Mouse (Mus musculus): Measurements from ENCODE around the gene Mpped2. TPM values are rescaled to one million over a fixed set of nuclear protein-coding genes. Genes with fewer than 3 reads are reported as not detected.

The Mpped2 gene
- polyA plus RNA-seq, 1 experiment from 2014 or later = 20.2 TPM

DNA sequence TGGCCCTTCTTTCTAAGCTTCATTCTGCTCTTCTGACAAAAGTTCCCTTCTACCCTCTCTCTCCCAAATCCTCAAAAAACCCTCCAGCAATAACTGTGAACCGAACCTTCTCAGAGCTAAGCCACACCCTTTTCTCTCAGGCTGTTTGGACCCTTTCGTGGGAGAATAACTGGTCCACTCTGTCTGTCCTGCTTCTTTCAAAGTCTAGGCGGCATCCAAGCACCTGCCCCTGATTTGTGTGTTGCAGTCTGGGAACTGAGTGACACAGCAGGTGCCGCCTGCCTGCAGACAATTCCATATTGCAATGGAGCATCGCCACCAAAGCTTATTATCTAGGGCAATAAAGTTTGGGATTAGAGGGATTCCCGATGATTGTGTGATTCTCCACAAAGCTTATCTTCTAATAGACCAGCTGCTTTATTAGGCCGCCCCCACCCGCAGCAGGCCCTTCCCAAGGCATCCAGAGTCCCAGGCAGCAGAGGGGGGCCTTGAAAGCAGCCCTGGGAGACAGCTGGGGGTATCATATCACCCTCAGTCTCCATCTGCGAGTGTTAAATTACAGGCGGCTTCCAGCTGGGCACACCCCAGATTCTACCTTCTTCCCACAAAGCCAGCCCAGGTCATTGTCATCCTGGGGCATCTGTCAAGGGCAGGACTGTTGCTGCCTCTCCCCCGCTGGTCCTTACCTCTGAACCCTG, 202.4 kb downstream of the Mpped2 start:
- H3K4me3 ChIP-seq (ENCODE audit: low read length) = no peak overlapping the region
- no peak overlapping the region for H3K9ac ChIP-seq (ENCODE audit: low read depth, low read length)
- no peak for ATAC-seq
- no peaks in the 10 kb centered on the region for H3K9me3 ChIP-seq (ENCODE audit: control insufficient read depth, low read length)
- H3K36me3 ChIP-seq (ENCODE audit: control insufficient read depth, insufficient read depth, low read length) = no peaks in the 10 kb centered on the region
- 25% methylated on average over 11 of the region's 11 CpGs for WGBS
- no peaks in the 10 kb centered on the region for H3K4me1 ChIP-seq (ENCODE audit: control insufficient read depth, insufficient read depth, low read length)
- H3K4me2 ChIP-seq (ENCODE audit: low read depth, low read length) = no peak overlapping the region
- H3K27ac ChIP-seq (ENCODE audit: low read length) = no peak overlapping the region
- H3K27me3 ChIP-seq (replicated peaks; ENCODE audit: control insufficient read depth, insufficient read depth, low read length) = no peaks in the 10 kb centered on the region

DNA sequence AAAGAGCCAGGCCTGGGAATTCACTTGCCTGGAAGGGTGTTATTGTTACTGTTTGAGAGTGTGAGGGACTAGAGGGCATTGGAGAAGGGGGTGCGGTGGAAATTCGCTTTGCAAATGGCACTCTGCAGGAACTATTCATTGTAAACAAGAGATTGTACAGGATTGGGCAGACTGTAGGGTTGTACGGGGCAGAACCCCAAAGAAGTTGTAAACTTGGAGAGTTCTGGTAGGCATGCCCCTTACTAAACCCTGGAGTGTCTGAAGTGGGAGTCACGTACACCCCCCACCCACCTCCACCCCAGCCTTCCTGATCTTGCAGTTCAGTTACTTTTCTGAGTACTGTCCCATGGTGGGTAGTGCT, 202.9 kb downstream of the Mpped2 start:
- Histone ChIP-seq H3K4me1 (ENCODE audit: control insufficient read depth, insufficient read depth, low read length) (no peaks in the 10 kb centered on the region), H3K9me3 (ENCODE audit: control insufficient read depth, low read length) (no peaks in the 10 kb centered on the region), H3K27me3 (replicated peaks; ENCODE audit: control insufficient read depth, insufficient read depth, low read length) (no peaks in the 10 kb centered on the region), H3K4me2 (ENCODE audit: low read depth, low read length) (no peak overlapping the region), H3K27ac (ENCODE audit: low read length) (no peak overlapping the region), H3K4me3 (ENCODE audit: low read length) (no peak overlapping the region), H3K9ac (ENCODE audit: low read depth, low read length) (no peak overlapping the region), H3K36me3 (ENCODE audit: control insufficient read depth, insufficient read depth, low read length) (no peaks in the 10 kb centered on the region)
- 35% methylated on average over 4 of the region's 4 CpGs for WGBS
- ATAC-seq = no peak

GRCm38 (mm10) chr2:106911951-106912480, 218.9 kb downstream of the Mpped2 start:
- ATAC-seq = no peak
- Histone ChIP-seq H3K4me2 (ENCODE audit: low read depth, low read length) (no peak overlapping the region), H3K27me3 (replicated peaks; ENCODE audit: control insufficient read depth, insufficient read depth, low read length) (no peaks in the 10 kb centered on the region), H3K9ac (ENCODE audit: low read depth, low read length) (no peak overlapping the region), H3K9me3 (ENCODE audit: control insufficient read depth, low read length) (no peaks in the 10 kb centered on the region), H3K4me3 (ENCODE audit: low read length) (no peak overlapping the region), H3K36me3 (ENCODE audit: control insufficient read depth, insufficient read depth, low read length) (no peaks in the 10 kb centered on the region), H3K4me1 (ENCODE audit: control insufficient read depth, insufficient read depth, low read length) (no peaks in the 10 kb centered on the region), H3K27ac (ENCODE audit: low read length) (no peak overlapping the region)
- 74% methylated on average over 6 of the region's 6 CpGs for WGBS

Measured in intestine, embryonic 16.5 days (tissue).